Mouse (Mus musculus): ENCODE data around the gene Cib3.

Gene Cib3

GRCm38 (mm10) chr8:72210710-72211109 lies 1.9 kb downstream of the Cib3 start:
- DNase-seq (ENCODE audit: low spot score in 2 of 2), result no peak

DNA sequence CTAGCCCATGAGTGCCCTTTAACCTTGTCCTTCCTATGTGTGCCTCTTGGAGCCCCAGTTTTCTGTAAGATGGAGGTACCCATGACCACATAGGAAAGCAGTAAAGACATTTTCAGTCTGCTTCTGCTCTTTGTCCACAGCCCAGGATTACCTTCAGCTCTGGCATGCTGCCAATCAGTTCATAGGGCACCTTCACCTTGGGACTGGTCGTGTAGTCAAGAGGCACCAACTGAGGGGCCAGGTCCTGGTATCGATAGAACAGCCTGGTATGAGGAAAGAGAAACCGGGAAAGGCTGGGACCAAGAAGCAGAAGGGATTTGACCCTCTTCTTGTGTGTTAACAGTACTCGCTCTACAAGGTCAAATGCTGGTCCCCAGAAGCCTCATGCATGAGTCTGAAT lies 2.4 kb downstream of the Cib3 start:
- DNase-seq (ENCODE audit: low spot score in 2 of 2), result no peak

DNA sequence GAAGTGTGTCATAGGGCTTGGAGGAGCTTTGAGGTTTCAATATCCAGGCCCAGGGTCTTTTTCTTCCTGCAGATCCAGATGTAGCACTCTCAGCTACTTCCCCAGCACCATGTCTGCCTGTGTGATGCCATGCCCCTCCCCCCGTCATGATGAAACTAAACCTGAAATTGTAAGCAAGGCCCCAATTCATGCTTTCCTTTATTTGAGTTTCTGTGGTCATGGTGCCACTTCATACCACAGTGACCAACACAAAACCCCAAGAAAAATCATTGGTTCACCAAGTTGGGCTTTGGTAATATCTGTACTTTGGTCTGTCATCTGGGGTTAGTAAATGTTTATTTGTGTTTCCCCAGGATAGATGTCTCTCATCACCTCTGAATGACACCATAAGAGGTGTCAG lies 4.1 kb downstream of the Cib3 start:
- DNase-seq (ENCODE audit: low spot score in 2 of 2), result no peak

GRCm38 (mm10) chr8:72197997-72198396 lies 14.6 kb downstream of the Cib3 start:
- DNase-seq (ENCODE audit: low spot score in 2 of 2), result no peak

DNA sequence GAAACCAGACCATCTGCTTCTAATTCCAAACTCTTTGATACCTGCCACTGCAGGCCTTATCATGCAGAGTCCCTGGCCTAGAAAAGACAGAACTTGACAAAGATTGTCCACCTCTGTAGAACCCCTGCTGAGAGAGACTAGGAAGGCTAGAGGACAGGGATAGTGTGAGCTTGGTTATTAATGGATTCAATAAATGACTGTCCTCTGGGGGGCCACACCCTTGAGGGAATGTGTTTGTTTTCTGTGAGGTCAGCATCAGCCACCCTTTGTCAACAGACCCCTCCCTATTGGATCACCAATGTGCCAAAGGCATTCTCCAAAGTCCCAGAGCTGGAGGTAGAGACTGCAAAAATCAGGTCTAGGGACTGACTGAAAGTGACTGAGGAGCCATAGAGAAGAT lies 20.6 kb downstream of the Cib3 start:
- no peak for DNase-seq (ENCODE audit: low spot score in 2 of 2)

DNA sequence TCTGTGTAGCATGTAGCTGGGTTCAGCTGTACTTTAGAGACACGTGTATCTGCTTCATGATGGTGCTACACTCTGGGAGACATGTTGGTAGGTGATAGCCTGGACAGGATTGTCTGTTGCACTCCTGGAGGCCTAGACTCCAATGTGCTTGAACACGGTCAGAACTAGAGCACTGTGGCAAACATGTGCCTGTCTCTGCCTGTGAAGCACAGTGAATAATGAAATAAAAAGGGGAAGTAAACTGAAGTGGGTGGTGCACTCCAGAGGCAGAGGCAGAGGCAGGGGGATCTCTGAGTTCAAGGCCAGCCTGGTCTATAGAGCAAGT lies 22.5 kb downstream of the Cib3 start:
- DNase-seq (ENCODE audit: low spot score in 2 of 2), result peak; percentile 53 to 59

- peak; percentile 83 to 86 for DNase-seq (ENCODE audit: low spot score in 2 of 2)
Observed at GRCm38 (mm10) chr8:72189417-72190214, 23.0 kb downstream of the Cib3 start, which contains the start of gene Hsh2d. TSS of gene Hsh2d (plus strand) at chr8:72189638.

- no peak for DNase-seq (ENCODE audit: low spot score in 2 of 2)
Observed at GRCm38 (mm10) chr8:72187793-72188331, 24.8 kb downstream of the Cib3 start.

DNA sequence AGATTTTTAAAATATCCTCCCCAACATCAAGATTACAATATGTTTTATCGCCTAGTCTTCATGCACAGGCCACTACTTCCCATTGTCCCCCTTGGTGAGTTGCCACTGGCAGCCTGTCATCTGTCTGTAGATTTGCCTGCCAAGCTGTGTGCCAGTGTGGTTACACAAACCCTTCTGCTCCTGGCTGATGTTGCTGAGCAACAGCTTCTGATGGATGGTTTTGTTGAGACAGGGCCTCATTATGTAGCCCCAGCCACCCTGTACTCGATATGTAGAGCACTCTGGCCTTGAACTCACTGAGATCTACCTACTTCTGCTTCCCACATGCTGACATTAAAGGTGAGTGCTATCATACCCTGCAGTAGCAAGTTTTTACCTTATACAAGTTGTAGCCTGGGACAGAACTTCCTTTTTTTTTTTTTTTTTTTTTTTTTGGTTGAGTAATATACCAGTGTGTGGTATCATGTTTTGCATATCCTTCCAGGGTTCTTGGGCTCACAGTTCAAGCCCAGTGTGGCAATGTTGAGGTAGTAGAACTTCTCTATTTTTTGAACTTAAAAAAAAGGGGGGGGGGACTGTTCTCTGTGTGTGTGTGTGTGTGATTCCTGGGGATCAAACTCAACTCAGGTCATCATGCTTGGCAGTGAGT lies 29.0 kb downstream of the Cib3 start:
- DNase-seq (ENCODE audit: low spot score in 2 of 2), result peak; percentile 72 to 80

- DNase-seq (ENCODE audit: low spot score in 2 of 2), result peak; percentile 69 to 75
Observed at GRCm38 (mm10) chr8:72177346-72177925, 35.2 kb downstream of the Cib3 start.

DNA sequence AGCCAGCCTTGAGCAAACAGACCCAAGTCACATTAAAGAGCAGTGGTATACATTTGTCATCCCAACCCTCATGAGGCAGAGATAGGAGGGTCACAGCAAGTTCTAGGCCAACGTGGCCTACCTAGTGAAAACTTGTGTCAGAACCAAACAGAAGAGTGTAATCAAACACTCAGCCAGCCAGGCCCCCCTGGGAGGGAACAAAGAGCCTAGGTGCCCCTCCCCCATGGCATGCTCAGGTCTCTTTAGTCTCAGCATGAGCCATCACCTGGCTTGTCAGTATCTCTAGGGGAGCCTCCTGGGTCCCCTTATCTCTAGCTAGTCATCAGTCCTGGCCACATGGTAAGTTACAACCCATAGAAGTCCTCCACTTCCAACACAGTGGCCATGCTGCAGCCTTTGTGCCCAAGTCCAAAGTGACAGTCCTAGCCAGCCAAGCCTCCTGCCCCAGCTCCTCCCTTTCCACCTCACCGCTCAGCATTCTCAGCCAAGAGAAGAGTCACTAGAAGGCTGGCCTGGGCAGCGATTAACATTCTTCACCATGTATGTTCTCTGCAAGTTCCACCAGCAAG lies 42.9 kb downstream of the Cib3 start:
- peak; percentile 24 to 40 for DNase-seq (ENCODE audit: low spot score in 2 of 2)

GRCm38 (mm10) chr8:72169098-72169668 lies 43.5 kb downstream of the Cib3 start:
- DNase-seq (ENCODE audit: low spot score in 2 of 2), result peak; percentile 90 to 92

- peak; percentile 30 to 32 for DNase-seq (ENCODE audit: low spot score in 2 of 2)
Observed at GRCm38 (mm10) chr8:72162821-72163220, 49.8 kb downstream of the Cib3 start.

DNA sequence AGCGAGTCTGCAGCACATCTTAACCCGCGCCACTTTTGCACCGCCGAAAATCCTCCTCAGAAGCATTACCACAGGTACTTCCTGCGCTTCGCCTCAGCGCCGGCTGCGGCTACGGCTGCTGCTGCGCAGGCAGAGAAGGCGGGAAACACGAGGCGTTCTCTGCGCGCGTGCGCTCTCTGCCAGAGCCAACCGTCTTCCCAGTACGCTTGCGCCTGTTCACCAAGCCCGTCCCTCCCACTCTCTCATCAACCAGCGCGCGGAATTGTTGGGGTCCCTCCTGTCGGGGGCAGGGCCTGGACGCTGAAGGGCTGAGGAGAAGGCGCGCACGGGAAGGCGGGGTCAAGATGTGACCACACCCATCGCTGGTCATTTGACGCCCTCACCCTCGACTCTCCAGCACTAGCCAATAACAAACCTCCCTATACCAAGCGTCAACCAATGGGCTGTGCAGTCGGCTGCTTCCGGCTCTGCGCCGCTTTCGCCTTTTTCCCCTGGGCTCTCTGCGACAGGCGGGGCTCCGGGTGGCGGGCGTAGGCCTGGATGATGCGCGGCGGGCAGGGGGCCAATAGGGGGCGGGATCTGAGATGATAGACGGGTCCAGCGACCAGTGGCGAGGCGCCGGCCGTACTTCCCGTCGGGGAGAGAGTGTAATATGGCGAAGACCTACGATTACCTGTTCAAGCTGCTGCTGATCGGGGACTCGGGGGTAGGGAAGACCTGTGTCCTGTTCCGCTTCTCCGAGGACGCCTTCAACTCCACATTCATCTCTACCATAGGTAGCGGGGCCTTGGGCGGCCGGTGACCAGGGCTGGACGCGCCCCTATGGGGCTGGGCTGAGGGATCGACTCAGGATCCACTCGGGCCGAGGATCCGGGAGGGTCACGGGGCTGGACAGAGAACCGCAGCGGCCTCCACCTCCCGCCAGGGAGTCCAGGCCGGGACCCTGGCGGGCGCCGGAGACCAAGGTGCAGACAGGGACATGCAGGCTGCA lies 51.6 kb downstream of the Cib3 start, which contains the start of gene Rab8a:
Rab8a (plus strand) TSS at position 494 of the 991 bp plus-strand sequence.
- DNase-seq (ENCODE audit: low spot score in 2 of 2), result peak; percentile 100

DNA sequence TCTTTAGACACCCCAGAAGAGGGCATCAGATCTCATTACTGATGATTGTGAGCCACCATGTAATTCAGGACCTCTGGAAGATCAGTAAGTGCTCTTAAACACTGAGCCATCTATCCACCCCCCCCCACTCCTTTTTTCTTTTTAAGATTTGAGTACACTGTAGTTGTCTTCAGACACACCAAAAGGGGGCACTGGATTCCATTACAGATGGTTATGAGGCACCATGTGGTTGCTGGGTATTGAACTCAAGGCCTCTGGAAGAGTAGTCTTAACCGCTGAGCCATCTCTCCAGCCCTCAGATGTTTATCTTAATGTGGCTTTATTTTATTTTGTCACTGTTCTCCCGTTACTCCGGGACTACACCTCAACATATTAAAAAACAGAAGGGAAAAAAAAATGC lies 52.6 kb downstream of the Cib3 start:
- no peak for DNase-seq (ENCODE audit: low spot score in 2 of 2)

- no peak for DNase-seq (ENCODE audit: low spot score in 2 of 2)
Observed at GRCm38 (mm10) chr8:72158726-72159125, 53.9 kb downstream of the Cib3 start.

GRCm38 (mm10) chr8:72158096-72158495 lies 54.5 kb downstream of the Cib3 start:
- no peak for DNase-seq (ENCODE audit: low spot score in 2 of 2)
